Mouse (Mus musculus) kidney, postnatal 25 days (tissue): ENCODE measurements at regions not wholly inside any gene's neighbourhood (a gene's known extent, or its start where the extent isn't known, plus 50 kb on each side); places are given as distances from the start of the nearest gene placed in this dataset.
A peak's percentile ranks its signal among the peaks of the same experiment; 100 is the strongest.

Experiments used
- DNase-seq, 2 experiments: peaks; one replicate each; pipeline ENCODE4 v3.0.0; 2021; ENCODE audit warnings: mixed read lengths in 2 of 2

DNA sequence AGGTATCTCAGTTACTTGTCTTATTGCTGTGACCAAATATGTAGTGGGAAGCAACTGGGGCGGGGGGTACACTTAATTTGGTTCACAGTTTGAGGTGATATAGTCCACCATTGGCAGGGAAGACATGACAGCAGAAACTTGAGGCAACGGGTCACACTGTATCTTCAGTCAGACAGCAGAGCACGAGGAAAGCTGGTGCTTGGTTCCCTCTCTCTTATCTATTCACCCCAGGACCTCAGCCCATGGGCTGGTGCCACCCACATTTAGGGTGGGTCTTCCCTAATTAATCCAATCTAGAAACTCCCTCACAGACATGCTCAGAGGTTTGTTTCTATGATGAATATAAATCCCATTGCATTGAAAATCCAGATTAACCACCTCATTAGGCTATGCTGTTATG, 56.5 kb downstream of the Otud1 start:
- no peak for DNase-seq

DNA sequence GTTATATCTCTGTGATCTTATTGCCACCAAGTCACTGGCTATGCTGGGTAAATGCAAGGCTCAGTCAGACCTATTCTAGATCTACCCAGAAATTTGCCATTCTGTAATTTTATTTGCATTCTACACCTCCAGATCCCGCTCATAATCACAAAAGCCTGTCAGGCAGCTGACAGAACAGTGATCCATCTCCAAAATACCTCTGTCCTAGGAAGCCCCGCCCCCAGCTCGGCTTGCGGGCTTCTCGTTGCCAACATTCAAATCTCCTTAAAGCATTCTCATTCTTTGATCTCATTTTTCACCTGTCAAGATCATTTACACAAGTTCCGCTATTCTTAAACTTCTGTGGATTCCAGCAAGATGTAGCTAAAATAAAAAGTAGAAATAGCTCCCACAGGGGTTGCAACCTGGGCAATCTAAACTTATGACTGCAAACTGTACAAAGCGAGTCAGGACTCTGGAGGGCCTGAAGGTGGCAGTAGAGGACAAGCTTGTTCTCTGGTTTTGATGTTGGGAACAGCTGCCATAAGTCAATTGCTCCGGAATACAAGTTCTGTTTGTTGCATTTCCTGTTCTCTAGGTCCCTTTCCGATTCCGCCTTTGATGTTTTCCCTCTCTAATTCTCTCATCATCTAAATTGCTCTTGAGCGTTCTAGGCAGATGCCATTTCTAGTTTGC, 58.1 kb downstream of the Otud1 start:
- DNase-seq = peak; percentile 68 to 76

DNA sequence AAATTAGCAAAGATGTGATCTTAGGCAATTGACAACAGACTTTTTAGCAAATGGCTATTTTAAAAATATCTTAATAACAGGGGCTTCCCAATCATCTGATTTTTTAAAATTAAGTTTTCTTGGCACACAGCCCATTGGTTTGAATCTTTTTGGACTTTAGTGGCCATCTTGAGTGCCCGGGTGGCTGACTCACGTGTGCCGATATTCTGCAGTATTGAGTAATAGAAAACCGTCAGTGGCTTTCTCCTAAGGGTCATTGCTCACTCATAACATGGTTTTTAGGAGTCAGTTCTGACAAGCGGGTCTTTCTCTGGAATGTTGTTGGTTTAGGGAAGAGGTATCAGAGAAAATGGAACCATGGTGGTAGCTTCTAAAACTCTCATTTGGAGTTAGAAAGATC, 58.8 kb downstream of the Otud1 start:
- DNase-seq = no peak

DNA sequence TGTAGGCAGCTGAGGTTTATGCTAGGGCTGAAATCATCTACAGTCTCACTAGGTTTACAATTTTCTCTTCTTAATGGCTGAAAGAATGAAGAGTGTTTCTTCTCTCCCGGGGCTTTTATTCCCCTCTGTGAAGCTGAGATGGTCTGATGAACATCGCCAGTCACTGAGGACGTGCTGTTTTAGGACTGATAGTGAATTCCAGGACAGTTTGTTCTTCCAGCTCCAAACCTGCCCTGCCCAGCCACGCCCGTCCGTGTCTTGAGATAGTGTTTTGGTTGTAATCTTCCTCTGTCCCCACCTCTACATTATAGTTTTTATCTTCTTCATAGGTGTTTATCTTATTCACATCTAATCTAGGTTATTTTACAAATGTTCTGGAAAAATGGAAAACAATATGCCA, 68.5 kb downstream of the Otud1 start:
- DNase-seq = no peak

DNA sequence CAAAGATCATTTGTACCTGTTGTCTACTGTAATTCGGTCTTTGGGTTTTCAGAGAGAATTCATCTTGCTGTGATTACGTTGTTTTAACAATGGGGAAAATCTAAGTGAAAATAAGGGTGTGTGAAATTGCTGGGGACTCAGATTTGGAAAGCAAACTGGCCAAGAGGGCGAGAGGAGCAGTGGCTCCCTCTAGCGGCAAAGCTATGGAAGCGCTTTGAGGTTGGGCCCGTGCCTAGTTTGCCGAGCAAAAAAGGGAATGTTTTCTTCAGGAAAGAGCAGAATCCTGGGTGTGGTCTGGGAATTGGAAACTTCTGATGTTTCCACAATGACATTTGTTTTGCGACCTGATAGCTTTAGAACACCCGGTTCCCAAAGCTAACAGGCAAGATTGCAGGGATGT, 69.4 kb downstream of the Otud1 start:
- DNase-seq = peak in 1 of 2 experiments; percentile 36

DNA sequence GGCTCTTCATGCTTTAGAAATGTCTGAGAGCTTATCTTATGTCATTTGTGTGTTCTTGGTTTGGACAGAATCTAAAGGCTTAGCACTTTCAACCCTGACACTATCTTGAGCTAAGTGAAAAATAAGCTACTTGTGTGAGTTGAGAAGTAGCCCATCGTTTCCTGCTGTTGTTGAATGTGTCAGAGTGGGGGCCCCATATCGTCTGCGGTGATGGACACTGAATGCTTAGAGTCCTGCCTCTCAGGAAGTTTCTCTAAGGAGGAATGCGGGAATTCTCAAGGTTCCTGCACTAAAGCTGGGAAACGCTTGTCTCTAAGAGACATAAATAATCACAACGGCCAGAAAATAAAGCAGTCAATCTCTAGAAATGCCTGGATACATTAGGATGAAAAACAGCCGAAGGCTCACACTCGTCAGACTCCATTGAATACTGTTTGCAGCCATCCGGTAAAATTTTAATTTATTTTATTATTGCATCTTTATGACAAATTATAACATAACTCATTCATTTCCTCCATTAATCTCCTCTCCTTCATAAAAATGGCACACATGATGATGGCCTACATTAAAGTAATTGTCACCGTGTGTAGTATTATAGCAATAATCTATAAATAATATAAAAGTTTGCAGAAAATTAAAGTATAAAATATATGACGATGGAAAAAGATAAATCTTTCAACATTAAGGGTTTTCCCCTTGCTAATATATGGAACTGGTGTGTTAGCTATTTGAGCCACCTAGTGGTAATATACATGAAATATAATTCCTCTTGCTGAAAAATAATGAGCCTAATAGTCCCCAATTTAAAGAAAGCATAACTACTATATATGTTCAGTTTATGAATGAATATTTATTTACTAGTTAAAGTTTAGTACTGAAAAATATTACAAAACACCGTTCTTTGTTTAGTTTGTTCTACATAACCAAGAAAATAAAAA, 75.6 kb downstream of the Otud1 start:
- no peak for DNase-seq

DNA sequence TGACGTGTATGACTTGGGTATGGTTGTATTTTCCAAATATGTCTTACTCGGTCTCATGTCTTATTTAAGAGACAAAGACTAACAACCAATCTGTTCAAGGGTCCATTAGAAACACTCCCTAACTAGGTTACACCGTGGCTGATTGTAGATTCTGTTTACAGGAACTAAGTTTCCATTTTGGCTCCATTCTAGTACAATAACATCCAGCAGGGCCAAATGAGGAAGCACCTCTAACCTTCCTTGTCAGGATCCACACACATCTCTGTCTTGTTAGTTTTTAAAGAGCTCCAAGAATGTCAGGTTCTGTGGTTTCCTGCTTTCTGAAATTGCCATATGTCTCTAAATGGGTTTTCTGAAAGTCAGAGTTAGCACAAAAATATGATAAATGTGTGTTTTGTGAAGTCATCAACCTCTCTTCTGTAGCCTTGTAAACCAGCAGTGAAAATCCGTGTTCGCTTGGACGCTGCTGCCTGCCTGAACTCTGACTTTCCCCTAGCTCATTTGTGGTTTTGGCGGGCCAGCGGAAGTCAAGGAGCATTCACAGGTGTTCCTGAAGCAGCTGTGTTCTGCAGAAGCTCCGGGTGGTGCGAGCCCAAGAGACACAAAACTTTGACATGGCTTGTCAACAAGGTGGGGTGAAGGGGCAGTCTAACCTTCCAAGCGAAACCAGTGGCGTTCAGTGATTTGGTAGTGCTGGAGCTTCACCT, 76.8 kb downstream of the Otud1 start:
- DNase-seq = no peak

DNA sequence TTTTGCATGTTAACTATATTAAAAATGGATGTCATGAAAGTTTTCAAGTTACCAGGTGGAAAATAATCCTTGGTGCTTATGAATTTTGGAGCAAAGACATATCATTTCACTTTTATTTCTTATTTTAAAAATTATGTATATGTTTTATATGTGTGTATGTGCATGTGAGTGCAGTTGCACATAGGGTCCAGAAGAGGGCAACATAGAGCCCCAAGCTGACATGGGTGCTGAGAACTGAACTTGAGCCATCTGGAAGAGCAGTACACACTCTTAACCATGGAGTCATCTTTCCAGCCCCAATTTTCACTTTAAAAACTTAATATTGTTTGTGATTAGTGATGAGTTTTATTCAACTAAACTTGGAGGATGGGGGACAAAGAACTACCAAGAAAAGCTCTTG, 84.0 kb downstream of the Otud1 start:
- no peak for DNase-seq

DNA sequence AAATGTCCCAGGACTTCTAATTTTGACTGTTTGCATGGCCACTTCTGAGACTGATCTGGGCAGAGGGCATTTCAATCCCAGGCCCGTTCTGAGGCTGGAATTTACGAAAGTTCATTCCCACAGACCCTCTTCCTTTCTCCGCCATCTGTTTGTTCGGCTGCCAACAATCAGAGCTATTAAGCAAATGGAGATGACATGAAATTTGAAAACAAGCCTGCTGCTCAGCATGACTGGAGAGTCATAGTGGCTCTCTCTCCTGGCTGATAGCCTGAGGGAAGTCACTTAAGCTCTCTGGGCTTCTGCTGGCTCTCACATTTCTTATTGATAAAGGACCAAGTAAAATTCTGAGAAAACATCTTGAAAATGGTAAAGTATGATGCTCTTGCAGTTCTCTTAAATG, 85.9 kb downstream of the Otud1 start:
- DNase-seq = no peak

DNA sequence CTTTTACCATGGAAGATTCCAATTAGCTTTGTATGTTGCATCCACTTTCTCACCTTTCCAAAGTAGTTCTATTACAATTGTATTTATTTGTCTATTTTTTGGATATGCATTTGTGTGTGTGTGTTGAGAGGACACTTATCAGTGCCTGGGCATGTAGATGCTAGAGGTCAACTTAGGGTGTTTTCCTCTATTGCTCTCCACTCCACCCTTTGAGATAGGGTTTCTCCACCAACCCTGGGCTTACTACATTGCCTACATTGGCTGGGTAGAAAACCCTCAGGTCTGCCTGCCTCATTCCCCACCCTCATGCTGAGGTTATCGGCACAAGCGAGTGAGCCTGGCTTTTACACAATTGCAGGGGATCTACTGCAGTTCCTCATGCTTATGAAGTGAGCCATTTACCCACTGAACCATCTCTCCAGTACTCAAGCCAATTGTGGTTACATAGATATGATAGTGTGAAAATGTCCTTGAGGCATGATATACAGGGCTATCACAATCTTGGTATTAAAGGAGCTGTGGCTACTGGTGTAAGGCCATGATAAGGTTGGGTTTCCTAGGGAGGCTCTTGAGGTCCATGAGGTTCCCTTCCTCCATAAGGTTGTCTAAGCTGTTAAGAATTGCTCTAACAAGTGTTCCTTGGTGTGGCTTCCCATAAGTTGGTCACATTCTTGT, 87.6 kb downstream of the Otud1 start:
- DNase-seq = no peak

DNA sequence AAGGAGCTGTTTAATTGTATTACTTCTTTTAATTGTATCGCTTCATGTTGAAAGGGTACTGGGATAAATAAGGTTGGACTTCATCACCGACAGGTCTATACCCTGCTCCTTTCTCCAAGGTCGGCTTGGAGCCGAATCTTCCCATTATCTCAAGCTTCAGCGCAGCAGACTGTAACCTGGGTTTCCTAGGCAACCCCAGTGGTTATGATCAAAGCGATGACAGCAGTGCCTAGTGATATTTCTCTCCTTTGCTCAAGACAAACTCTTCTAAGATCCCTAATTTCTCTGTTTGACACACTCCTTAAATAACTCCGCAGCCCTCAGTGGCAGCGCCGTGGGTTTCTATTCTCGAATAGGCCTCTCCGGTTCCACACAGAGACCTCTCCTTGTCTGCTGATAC, 95.2 kb downstream of the Otud1 start:
- DNase-seq = no peak

DNA sequence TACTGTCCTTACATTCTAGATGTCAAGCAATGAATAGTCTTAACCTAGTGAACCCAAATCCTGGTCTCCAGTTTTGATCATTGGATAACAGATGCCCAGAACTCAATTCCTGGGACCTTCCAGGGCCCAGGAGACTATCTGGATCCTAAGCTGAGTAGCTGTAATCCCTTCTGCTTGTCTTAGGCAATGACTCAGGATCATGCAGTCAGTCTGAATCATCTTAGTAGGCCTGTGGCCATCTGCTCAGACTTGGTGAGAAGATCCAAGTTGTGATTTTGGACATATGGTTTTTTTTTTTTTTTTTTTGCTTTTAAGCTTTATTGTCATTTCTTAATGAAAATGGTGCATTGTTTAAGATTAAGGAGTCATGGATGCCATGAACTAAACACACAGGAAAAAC, 95.9 kb downstream of the Otud1 start:
- no peak for DNase-seq

DNA sequence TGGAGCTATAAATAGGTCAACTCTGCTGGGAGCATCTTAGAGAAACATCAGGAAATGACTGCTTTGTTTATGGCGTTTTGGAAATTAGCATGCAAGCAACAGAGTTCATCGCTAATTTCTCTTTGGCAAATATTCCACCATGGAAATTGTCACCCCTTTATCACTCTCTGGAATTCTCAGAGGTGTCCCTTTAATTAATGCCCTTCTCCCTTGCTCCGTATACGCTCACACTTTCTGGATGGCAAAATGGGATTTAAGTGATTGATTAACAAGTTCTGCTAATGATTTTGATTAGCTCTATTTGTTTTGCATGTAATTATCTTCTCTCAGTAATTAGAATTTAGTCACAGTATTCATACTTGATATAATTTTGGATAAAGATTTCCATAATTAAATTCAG, 100.4 kb downstream of the Otud1 start:
- DNase-seq = no peak

DNA sequence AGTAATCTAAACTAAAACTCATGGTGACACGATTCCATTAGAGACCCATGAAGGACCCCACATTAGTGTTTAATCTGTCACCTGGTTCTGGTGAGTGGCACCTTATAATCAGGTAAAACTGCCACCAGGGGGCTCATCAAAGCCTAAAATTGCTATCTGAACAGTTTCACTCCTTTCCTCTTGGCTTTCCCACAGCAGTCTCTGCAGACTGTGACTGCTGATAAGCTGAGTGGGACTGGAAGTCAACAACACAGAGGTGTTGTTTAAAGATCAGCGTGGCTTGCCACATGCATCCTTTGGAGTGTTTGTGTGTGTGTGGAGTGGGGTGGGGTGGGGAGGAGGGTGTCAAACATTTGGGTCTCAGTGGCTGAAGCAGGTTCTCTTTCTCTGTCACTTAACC, 101.6 kb downstream of the Otud1 start:
- DNase-seq = peak in 1 of 2 experiments; percentile 21

DNA sequence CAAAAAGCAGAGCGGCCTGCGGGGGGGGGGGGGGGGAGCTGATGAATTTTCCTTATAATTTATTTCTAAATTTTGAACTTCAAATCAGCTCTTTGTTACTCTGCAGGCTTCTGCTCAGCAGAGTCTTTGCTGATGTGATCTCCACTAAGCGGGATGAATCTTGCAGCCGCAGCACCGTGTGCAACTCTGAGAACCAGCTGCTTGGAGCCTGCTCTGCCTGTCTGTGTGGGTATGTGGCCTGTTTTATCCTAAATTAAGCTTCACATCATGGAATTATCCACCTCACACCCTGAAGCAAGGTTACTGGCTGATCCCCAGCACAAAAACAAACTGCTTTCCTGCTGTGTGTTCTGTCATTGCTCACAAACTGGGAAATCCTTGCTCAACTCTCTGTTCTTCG, 102.0 kb downstream of the Otud1 start:
- no peak for DNase-seq

DNA sequence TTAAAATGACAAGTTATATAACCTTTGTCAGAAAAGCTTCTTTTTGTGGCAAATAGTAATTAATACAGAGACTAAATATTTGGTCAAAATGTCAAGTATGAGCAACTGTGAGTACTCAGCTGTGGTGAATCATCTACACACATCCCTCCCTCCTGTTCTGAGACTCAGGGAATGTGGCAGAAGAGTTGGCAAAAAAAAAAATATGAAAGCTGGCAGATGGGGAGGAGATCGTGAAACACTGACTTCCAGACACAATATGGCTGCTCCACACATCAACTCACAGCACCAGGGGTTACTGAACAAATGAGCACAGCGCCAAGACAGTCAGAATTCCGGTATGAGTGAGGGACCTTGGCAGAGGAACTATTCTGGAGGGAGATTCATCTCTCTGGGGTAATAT, 105.4 kb downstream of the Otud1 start:
- DNase-seq = no peak

DNA sequence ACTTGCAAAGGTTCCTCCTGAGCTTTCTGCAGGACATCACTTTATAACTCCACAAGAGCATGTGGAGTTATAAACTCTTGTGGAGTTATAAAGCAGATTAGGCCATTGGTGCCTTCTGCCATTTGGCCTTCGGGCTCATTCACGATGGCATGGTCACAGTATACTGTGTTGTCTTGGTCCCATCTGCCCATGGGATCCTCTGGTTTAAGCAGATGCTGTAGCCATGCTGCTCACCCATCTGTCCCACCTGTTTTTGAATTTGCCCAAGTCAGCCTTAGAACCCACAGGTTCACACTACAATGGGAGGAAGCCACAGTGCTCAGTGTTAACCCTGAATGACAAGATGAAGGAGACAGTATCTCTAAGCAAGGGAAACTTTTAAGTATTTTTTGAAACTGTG, 124.7 kb upstream of the Etl4 start:
- DNase-seq = no peak

DNA sequence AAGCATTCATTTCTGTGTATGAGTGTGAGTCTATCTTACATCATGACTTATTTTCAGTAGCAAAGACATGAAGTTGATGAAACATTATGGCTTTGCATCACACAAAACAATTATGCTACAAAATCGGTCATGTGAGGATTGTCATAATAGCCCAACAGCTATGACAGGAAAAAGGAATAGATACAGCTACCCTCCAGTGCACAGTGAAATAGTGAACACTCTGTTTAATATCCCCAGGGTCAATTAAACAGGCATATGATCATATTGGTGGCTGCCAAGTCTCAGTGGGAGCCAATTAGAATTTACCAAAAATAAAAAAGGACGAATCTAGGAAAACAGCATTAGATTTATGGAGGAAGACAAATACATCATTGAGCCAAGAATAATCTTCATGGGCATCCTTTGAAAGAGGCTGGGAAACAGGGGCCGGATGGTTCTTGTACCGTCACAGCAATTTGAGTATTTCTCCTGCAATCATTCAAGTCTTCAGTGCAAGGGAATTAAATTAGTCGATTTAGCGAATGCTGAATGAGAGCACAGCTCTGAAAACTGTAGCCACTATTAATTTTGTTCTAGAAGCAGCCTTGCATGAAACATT, 123.8 kb upstream of the Etl4 start:
- no peak for DNase-seq

DNA sequence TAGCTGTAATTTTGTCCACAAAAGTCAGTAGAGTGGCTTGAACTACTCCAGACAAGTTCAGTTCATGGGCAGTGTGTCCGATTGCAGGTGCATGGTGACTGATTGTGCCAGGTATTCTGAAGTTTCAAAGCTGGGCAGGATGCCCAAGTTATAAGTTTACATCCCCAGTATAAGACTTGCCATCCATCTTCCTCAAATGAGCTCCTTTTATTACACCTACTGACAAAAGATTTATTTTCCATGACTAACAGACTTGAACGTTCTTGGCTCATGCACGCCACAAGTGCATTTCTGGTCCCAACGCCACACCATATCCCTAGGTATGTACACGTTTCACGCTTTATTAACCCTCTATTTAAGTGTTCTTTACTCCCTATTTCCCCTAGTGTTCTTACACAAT, 117.4 kb upstream of the Etl4 start:
- no peak for DNase-seq

DNA sequence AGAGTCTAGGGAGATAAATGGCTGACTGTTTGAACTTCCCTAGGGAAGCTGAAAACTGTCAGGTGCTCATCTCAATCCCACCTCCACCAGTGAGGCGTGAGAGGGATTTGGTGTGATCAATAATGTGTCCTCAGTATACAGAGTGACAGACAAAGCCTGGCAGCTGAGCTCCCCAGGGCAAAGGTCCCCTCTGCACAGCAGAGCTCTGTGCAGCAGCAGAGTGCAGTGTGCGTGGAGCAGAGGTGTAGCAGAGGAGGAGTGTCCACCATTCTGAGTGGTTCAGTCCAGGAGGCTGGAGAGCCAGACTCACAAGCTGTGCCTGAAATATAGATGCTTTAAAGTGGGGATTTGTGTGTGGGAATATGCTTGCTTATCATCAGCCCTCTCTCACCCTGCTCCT, 112.8 kb upstream of the Etl4 start:
- no peak for DNase-seq
